Mouse (Mus musculus) macrophage (primary cell): ENCODE results near the gene Tbpl1. TPM values are rescaled to one million over a fixed set of nuclear protein-coding genes. Genes with fewer than 3 reads are reported as not detected.

Source experiments
- H3K27ac ChIP-seq: fragments of 350-480 bp; formaldehyde crosslinking; 2 replicates; pipeline ENCODE4 v1.9.0; 2021
- H3K36me3 ChIP-seq: fragments of 350-480 bp; formaldehyde crosslinking; 2 replicates; pipeline ENCODE4 v1.9.0; 2021; ENCODE audit errors: inconsistent target
- H3K4me3 ChIP-seq: fragments of 350-480 bp; formaldehyde crosslinking; 2 replicates; pipeline ENCODE4 v1.9.0; 2021; ENCODE audit errors: inconsistent target
- H3K79me2 ChIP-seq: fragments of 350-480 bp; formaldehyde crosslinking; 2 replicates; pipeline ENCODE4 v1.9.0; 2021; ENCODE audit errors: inconsistent target
- WGBS: methylation state at CpG from one replicate; pipeline ENCODE4 v1.1.7; 2026; ENCODE audit warnings: inconsistent platforms; ENCODE audit not compliant: missing documents; 5-methylcytosine and 5-hydroxymethylcytosine counted together
- polyA plus RNA-seq: library from polyadenylated mRNA; stranded (reverse); fragments of 250-400 nt; gene quantifications from 3 replicates; pipeline ENCODE4 v1.2.4, GENCODE M21; 2018; ENCODE audit warnings: inconsistent platforms

Gene Tbpl1
- polyA plus RNA-seq, 1 experiment from 2014 or later: 18.3 TPM

DNA sequence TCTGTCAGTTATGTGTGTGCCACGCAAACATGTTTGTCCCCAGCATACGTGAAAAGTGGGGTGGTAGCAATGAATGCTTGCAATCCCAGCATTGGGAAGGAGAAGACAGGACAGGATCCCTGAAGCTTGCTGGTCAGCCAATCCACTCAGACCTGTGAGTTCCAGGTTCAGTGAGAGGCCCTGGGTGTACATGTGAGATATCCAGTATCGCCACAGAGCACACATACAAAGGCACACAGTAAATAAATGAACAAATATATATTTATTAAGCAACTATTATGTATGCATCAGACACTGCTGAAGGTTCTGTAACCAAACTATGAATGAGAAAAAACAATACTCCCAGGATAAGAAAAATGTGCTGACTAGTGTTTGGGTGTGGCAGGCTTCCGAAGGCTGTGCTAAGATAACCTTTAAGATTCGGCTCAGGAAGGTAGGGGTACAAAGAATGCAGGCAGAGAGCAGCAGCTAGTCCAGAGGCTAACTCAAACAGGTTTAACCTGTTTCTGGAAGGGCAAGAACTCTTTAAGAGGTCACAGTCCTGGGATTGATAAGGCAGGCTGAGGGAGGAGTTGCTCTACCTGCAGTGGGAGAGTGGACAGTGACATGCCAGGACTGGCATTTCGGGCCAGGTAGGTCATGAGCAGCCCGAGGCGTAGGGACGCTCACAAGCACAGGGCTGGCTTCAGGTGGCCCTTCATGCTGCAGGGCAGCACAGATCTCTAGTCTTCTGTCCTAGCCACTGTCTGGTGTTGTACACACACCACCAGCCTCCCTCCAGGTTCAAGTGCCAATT is 33.4 kb downstream of the Tbpl1 start:
- H3K79me2 ChIP-seq: no peaks in the 10 kb centered on the region
- 90% methylated on average over 9 of the region's 9 CpGs for WGBS
- H3K36me3 ChIP-seq: no peaks in the 10 kb centered on the region
- no peak overlapping the region for H3K4me3 ChIP-seq
- H3K27ac ChIP-seq: no peak overlapping the region

DNA sequence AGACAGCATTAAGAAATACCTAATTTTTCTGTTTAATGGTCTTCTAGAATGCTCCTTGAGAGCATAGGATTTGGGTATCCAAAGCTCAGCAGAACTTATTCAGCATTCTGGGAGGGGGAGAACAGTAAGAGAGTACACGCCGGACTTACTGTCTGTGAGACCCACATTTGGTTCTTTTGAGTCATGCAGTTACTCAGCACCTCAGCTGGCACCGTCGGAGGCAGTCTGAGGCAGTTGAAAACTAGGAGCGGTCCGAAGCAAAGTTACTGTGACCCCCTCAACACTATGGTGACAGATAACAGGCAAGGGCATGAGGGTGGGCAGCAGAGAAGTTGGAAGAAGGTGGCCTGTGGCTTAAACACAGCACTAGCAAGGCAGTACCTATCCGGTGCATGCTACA is 34.9 kb downstream of the Tbpl1 start:
- Histone ChIP-seq H3K27ac (no peak overlapping the region), H3K36me3 (no peaks in the 10 kb centered on the region), H3K79me2 (no peaks in the 10 kb centered on the region), H3K4me3 (no peak overlapping the region)
- 94% methylated on average over 7 of the region's 7 CpGs for WGBS

DNA sequence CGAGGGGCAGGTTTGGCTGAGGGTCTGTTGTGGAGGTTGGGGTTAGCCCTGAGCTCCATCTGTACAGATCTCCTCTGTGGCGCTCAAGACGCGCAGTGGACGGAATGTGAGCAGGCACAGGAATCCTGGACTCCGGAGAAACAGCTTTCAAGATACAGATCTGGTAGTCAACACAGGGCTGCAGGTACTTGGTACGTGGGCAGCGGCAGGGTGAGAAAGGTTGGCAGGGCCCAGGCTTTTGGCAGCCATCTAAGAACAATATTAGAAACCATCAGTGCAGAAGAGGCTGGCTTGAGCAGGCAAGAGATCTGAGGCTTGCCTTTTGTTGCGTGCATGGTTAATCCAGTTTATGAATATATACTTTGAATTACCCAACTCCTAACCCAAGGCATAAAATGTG is 35.5 kb downstream of the Tbpl1 start:
- Histone ChIP-seq H3K36me3 (no peaks in the 10 kb centered on the region), H3K27ac (no peak overlapping the region), H3K4me3 (no peak overlapping the region), H3K79me2 (no peaks in the 10 kb centered on the region)
- 92% methylated on average over 9 of the region's 9 CpGs for WGBS

DNA sequence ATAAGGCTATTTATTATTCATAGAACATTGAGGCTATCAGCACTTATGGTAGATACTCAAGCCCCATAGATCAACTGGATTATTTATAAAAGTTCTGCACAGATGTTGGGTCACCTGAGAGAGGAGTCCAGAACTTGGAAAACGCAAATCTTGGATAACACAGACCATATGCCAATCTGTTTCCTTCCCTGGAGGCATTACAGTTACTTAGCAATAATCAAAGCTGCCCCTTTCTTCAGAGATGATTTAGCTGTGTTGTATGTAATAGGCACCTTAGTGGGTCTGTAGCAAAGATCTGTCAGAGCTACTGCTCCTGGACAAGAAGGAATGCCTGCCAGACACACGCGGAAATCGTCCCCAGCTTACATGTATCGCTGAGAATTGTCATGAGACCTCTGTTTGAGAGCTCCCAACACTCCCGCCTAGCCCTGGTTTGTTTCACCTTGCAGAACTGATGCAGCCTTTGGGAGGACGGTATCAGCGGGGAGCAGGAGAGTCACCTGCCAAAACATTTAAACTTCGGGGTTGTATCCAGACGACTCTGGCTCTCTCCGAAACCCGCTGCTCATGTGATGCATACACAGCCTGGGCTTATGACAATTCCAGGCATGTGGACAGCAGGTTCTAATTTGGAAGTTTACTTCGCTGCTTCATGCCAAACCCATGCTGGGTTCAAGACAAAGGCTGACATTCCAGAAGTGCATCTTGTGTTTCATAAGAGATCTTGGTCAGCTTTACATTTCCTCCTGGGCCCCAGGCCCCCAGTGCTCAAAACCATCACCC is 55.7 kb downstream of the Tbpl1 start:
- H3K36me3 ChIP-seq: no peaks in the 10 kb centered on the region
- no peak overlapping the region for H3K4me3 ChIP-seq
- H3K79me2 ChIP-seq: no peaks in the 10 kb centered on the region
- 92% methylated on average over 13 of the region's 13 CpGs for WGBS
- no peak overlapping the region for H3K27ac ChIP-seq

DNA sequence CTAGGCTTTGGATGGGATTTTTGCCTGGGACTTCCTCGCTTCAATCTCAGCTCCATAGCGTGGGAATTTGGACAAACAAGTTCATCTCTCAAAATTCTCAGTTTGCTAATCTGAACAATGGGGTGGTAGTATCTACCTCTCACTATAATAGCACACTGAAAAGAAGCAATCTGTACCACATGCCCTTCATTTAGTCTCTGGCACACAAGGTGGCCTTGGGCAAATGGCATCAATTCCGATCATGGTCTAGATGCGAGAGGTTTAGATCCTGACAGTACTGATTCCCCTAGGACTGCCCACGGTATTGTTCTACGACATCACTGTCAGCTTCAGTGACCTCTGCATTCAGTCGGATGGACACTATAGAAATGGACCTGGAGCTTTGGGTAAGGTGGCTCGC is 57.6 kb downstream of the Tbpl1 start:
- Histone ChIP-seq H3K36me3 (no peaks in the 10 kb centered on the region), H3K79me2 (no peaks in the 10 kb centered on the region), H3K4me3 (no peak overlapping the region), H3K27ac (no peak overlapping the region)
- 90% methylated on average over 8 of the region's 8 CpGs for WGBS

DNA sequence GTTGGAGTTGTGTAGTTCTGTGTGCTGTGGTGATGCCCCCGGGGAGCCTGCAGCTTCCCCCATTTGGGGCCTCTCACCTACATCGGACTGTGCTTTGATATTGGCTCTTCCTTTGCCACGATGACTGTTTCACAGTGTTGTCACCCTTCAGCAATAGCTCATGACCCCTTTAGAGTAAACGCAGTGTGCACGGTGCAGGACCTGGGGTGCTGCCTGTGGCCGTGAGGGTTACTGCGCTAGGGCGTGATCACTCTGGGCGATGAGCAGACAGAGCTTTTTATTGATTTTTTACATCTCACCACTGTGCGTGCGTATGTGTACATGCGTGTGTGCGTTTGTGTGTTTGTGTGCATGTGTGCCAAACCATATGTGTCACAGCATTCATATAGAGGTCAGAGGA is 63.2 kb downstream of the Tbpl1 start:
- Histone ChIP-seq H3K27ac (no peak overlapping the region), H3K36me3 (no peaks in the 10 kb centered on the region), H3K4me3 (no peak overlapping the region), H3K79me2 (no peaks in the 10 kb centered on the region)
- whole genome bisulfite sequencing: 92% methylated on average over 13 of the region's 13 CpGs

DNA sequence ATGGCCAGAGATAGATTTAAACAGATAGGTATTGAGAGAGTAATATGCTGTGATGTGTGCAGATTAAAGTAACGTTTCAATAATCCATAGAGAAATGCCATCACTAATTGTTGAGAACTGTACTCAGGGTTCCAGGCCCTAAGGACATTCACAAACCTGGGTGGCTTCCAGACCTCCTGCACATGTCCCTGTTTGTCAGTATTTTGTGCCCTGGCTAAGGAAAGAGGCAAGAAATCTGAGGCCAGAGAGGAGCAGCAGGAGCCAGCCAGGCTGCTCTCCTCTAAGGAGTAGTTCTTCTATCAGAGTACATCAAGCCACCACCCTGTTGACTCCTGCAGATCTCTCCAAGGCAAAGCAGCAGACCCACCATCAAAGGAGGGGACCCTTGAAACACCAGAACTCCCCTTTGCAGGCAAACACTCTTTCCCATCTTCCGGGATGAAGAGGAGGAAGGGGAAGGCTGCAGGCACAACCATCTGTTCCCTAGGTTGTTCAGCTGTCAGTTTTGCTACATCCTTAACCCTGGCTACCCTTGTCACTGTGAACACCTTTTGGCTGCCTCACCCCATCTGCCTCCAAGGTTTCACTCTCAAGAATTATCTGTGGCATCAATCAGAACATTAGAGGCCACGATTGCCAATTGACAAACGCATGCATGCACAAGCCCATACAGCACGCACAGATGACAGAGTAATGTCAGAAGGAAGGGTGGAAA is 71.3 kb downstream of the Tbpl1 start:
- Histone ChIP-seq H3K27ac (no peak overlapping the region), H3K79me2 (no peaks in the 10 kb centered on the region), H3K4me3 (no peak overlapping the region), H3K36me3 (no peaks in the 10 kb centered on the region)
- WGBS: 90% methylated on average over 5 of the region's 5 CpGs

DNA sequence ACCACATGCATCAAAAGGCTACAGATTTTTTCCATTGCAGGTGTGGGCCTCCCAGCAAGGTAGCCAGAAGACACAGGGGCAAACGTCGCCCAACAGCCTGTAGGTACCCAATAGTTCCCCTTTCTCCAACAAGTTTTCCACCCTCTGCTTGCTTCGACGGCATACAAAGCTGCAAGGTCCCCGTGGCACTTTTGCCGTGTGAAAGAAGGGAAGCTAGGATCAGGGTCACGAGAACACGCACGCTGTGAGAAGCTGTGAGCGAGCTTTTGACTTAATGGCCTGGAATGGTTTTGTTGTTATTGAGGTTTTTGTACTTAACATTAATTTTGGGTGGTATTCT is 72.4 kb downstream of the Tbpl1 start:
- Histone ChIP-seq H3K36me3 (no peaks in the 10 kb centered on the region), H3K79me2 (no peaks in the 10 kb centered on the region), H3K27ac (no peak overlapping the region), H3K4me3 (no peak overlapping the region)
- 89% methylated on average over 10 of the region's 10 CpGs for WGBS

DNA sequence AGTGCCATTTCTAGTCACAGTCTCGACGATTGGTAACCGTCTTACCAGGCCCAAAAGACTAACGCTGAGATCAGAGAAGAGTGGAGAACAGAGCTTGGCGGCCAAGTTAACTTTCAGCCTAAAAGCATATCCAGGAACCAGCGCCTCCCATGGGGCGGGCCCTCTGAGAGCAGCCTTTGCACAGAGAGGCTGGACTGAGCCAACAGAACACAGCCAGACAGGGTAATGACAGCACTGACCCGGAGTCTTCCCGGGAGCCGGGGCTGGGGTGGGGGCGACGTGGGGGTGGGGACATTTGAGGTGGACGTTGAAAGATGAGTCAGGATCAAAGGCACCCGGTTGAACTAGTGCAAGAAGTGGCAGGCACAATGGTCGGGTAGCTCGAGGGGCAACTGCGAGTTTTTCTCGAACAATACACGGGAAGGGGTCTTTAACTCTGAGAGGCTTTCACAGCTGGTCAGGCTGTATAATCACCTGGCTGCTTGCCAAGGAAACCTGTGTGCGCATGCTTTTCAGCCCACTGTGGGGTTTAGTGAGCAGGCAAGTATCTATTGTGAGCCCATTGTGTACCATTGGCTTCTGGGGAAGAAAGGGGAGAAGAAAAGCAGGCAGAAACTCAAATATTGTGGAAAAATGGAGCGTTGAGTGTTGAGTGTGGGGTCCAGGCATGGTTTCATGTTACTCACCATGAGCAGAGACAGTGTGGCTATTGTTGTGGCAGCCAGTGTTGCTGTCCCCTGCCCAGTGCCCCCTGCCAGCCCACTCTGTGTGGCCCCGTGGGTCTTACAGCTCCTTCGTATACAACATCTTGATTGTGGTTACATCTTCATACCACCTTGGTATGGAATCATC is 73.0 kb downstream of the Tbpl1 start:
- H3K79me2 ChIP-seq: no peaks in the 10 kb centered on the region
- no peaks in the 10 kb centered on the region for H3K36me3 ChIP-seq
- no peak overlapping the region for H3K27ac ChIP-seq
- no peak overlapping the region for H3K4me3 ChIP-seq
- 80% methylated on average over 23 of the region's 23 CpGs for WGBS

Other genes with a start within 250 kb of the Tbpl1 start
- gene Slc2a12, start 86.9 kb downstream of the Tbpl1 start, polyA plus RNA-seq: 0.04 TPM in 1 of 3 replicates, not detected in the others
- not detected in 3 replicates for gene Tcf21, start 88.2 kb upstream of the Tbpl1 start, polyA plus RNA-seq